Mouse (Mus musculus) liver, adult 2 months (tissue): ENCODE data around the gene Gzmg.

Experiments used
- CTCF ChIP-seq: fragments of 200-500 bp; IDR thresholded peaks from 2 replicates; pipeline ENCODE4 v1.5.1; 2011; ENCODE audit warnings: low read depth, low read length, control low read depth
- POLR2A ChIP-seq: fragments of 200-500 bp; IDR thresholded peaks from 2 replicates; pipeline ENCODE4 v1.6.1; 2011; ENCODE audit warnings: low read length, control low read depth; ENCODE audit not compliant: insufficient read depth; ENCODE audit errors: extremely low read depth

DNA sequence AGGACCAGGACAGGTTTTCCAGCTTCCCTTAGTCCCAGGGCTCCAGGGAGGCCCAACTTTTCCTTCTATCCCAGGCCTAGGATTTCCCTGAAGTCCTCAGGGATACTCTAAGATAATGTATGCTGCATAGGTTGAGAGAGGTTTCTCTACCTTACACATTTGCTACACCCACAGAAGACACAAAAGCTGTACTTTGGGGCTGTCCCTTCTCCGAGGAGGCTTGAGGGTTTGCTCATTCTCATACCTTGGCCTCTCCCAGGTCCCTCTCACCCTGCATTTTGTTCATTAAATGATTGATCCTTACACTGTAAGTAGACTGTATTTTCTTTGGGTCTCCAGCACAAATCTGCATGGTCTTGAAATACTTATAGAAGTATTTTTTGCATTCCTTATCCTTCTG is 46.2 kb upstream of the Gzmg start:
- TF ChIP-seq CTCF (no peak), POLR2A (no peak)
